In the genomic region with DNA sequence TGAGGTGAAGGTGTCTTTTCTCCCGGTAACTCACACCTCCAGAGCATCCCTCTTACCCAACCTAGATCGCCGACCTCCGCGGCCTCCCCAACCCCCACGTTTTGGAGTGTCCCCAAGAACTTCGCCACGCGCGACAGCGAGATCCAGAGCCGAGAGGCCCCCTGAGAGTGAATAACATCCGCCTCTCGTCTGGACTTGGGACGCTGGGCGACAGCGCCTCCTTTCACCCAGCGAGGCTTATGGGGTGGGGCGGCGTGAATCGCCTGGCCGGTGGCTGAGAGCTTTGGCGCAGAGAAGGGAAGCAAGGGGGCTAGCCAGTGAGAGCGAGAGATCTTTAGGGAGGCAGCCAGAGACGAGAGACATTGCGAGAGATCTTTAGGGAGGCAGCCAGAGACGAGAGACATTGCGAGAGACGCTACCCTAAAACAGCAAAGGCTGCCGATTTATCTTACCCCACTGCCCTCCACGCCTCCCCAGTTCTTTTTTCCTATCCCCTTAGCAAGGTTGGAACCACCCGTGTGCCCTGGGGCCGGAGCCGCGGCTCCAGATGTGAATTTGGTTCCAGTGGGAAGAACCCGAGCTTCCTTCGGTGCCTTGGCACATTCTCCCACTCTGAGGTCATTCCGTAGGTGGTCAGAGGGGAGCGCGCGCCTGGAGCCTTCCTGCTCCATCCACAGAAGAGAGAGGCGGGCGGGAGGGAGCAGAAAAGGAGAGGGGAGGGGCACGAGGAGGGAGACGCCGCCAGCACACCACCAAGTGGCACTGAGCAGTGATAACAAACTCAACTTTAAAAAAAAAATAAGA, we compare ENCODE assay signal across 8 mouse cellular contexts. TPM values are rescaled to one million over a fixed set of nuclear protein-coding genes. Genes with fewer than 3 reads are reported as not detected.
DNase-seq lines count a peak whose midpoint lies in the region; ATAC-seq lines count a peak whose summit lies in the region.

No protein-coding gene starts in this region.

- peak overlapping the region; percentile 66 for H3K9ac ChIP-seq in hindbrain, embryonic 11.5 days (ENCODE audit: low read depth, low read length)

- H3K4me2 ChIP-seq in hindbrain, embryonic 11.5 days (replicated peaks; ENCODE audit: low read depth, low read length), result peak overlapping the region; percentile 93

- H3K36me3 ChIP-seq in hindbrain, embryonic 11.5 days (ENCODE audit: control insufficient read depth, insufficient read depth, low read length), result no peaks in the 10 kb centered on the region

- peaks cover 12% of the 10 kb centered on the region for H3K4me1 ChIP-seq in hindbrain, embryonic 11.5 days (replicated peaks; ENCODE audit: control insufficient read depth, insufficient read depth, low read length)

- peak overlapping the region; percentile 93 for H3K27ac ChIP-seq in hindbrain, embryonic 11.5 days (ENCODE audit: low read depth, low read length)

- peak; percentile 25; the same call in 1 of the 2 replicates for ATAC-seq in frontal cortex, adult (ENCODE audit: low TSS enrichment)
- no peak for ATAC-seq in hindbrain, embryonic 11.5 days (ENCODE audit: low FRiP score)
- ATAC-seq in megakaryocyte progenitor cell, adult 5-6 weeks (replicated peaks; ENCODE audit: poor library complexity), result no peak

- WGBS in hindbrain, embryonic 11.5 days, result under 1% methylated on average over 46 of the region's 46 CpGs

- H3K27me3 ChIP-seq in hindbrain, embryonic 11.5 days (ENCODE audit: control insufficient read depth, insufficient read depth, low read length), result 0 out of 2 replicates have a peak, but pooled peaks cover 2% of the 10 kb centered on the region

- DNase-seq in R1 (ENCODE audit: low read depth, low spot score), result peak; percentile 78
- peak; percentile 74 for DNase-seq in cerebellum, adult 9-10 months
- peak; percentile 77 for DNase-seq in hindbrain, embryonic 11.5 days (ENCODE audit: low spot score)
- DNase-seq in layer of hippocampus, postnatal 10 days (ENCODE audit: low spot score in 2 of 2), result peak; percentile 68 to 74
- DNase-seq in lung, postnatal 25 days (ENCODE audit: low spot score), result peak; percentile 74
- DNase-seq in right cerebral cortex, postnatal 10 days (ENCODE audit: low spot score in 2 of 2), result peak; percentile 72 to 73

- H3K9me3 ChIP-seq in hindbrain, embryonic 11.5 days (ENCODE audit: control insufficient read depth, low read length), result no peaks in the 10 kb centered on the region

- H3K4me3 ChIP-seq in hindbrain, embryonic 11.5 days (ENCODE audit: low read depth, low read length), result peak overlapping the region; percentile 34

RNA-seq across cellular contexts. Expression of a gene that starts 3.7 kb away (rescaled TPM):
- 6.3 and 6.8 TPM in 2 replicates for polyA plus RNA-seq in hindbrain, embryonic 11.5 days (2014; fragmentation: Nextera tagmentation; extraction: Ambion mirVana)
- 1 to 10 TPM; 8.0 to 9.6 TPM for total RNA-seq in layer of hippocampus, postnatal 10 days (2021)
- total RNA-seq in megakaryocyte progenitor cell, adult 5-6 weeks (2015), result 0.07 and 0.12 TPM in 2 replicates
- 0.10 and 0.96 TPM in 2 replicates for total RNA-seq in megakaryocyte progenitor cell, adult 5-6 weeks (2017)

RNA-seq across cellular contexts. Expression of a gene that starts 54.5 kb away (rescaled TPM):
- 55.4 and 62.8 TPM in 2 replicates for polyA plus RNA-seq in hindbrain, embryonic 11.5 days (2014; fragmentation: Nextera tagmentation; extraction: Ambion mirVana)
- 100 to 1,000 TPM; 144 to 159 TPM for total RNA-seq in layer of hippocampus, postnatal 10 days (2021)
- total RNA-seq in megakaryocyte progenitor cell, adult 5-6 weeks (2015), result 75.9 and 90.4 TPM in 2 replicates
- 63.0 and 63.3 TPM in 2 replicates for total RNA-seq in megakaryocyte progenitor cell, adult 5-6 weeks (2017)

RNA-seq across cellular contexts. Expression of a gene that starts 54.7 kb away (rescaled TPM):
- 21.5 and 27.5 TPM in 2 replicates for polyA plus RNA-seq in hindbrain, embryonic 11.5 days (2014; fragmentation: Nextera tagmentation; extraction: Ambion mirVana)
- total RNA-seq in layer of hippocampus, postnatal 10 days (2021), result 10 to 100 TPM; 39.0 to 41.9 TPM
- 21.2 and 31.7 TPM in 2 replicates for total RNA-seq in megakaryocyte progenitor cell, adult 5-6 weeks (2015)
- total RNA-seq in megakaryocyte progenitor cell, adult 5-6 weeks (2017), result 8.4 and 9.1 TPM in 2 replicates

Comparison
In these comparisons a context has a peak if more than half of its experiments do, and no peak if none do; other contexts are left out.
1. RNA of a gene that starts 3.7 kb away (total RNA-seq): 8.0 to 9.6 TPM in layer of hippocampus, postnatal 10 days; 0.07 to 0.96 TPM in megakaryocyte progenitor cell, adult 5-6 weeks; every median in the first group is over 4 times any median in the second.
2. Peak in every context shown above with its lines, with median percentiles within 50 percentile points of each other: DNase-seq.